Mouse (Mus musculus) liver, adult 2 months (tissue): ENCODE measurements at regions not wholly inside any gene's neighbourhood (a gene's known extent, or its start where the extent isn't known, plus 50 kb on each side); places are given as distances from the start of the nearest gene placed in this dataset.

Source experiments
- DNase-seq: peaks from one replicate; pipeline ENCODE4 v3.0.0-alpha.2; 2011; ENCODE audit warnings: low read depth, low spot score; ENCODE audit errors: extremely low read depth
- H3K27ac ChIP-seq: fragments of 200-500 bp; replicated peaks from 2 replicates; pipeline ENCODE4 v1.5.1; 2012; ENCODE audit warnings: low read depth, mild to moderate bottlenecking, control low read depth, inconsistent platforms, low read length; ENCODE audit not compliant: insufficient read depth
- H3K27me3 ChIP-seq: fragments of 200-500 bp; 2 replicates; pipeline ENCODE4 v1.6.1; 2012; ENCODE audit warnings: mild to moderate bottlenecking, moderate library complexity, low read length, inconsistent platforms; ENCODE audit not compliant: control insufficient read depth, insufficient read depth
- H3K36me3 ChIP-seq: fragments of 200-500 bp; 2 replicates; pipeline ENCODE4 v1.6.1; 2012; ENCODE audit warnings: low read length, inconsistent platforms; ENCODE audit not compliant: control insufficient read depth, insufficient read depth
- H3K4me1 ChIP-seq: fragments of 200-500 bp; 2 replicates; pipeline ENCODE4 v1.6.1; 2011; ENCODE audit warnings: low read length; ENCODE audit not compliant: control insufficient read depth, insufficient read depth
- H3K4me3 ChIP-seq: fragments of 200-500 bp; 2 replicates; pipeline ENCODE4 v1.5.1; 2011; ENCODE audit warnings: low read depth, mild to moderate bottlenecking, control low read depth, low read length, moderate library complexity; ENCODE audit not compliant: insufficient read depth
- H3K79me2 ChIP-seq: fragments of 200-500 bp; 2 replicates; pipeline ENCODE4 v1.6.1; 2012; ENCODE audit warnings: inconsistent platforms, mild to moderate bottlenecking, low read length, moderate library complexity; ENCODE audit not compliant: control insufficient read depth, insufficient read depth
- H3K9ac ChIP-seq: fragments of 200-500 bp; 2 replicates; pipeline ENCODE4 v1.6.1; 2012; ENCODE audit warnings: low read depth, mild to moderate bottlenecking, control low read depth, inconsistent platforms, low read length
- CTCF ChIP-seq: fragments of 200-500 bp; IDR thresholded peaks from 2 replicates; pipeline ENCODE4 v1.5.1; 2011; ENCODE audit warnings: low read depth, low read length, control low read depth
- POLR2A ChIP-seq: fragments of 200-500 bp; IDR thresholded peaks from 2 replicates; pipeline ENCODE4 v1.6.1; 2011; ENCODE audit warnings: low read length, control low read depth; ENCODE audit not compliant: insufficient read depth; ENCODE audit errors: extremely low read depth
- WGBS: fragments of 180-500 bp; shearing (Covaris S2); methylation state at CpG from one replicate; pipeline ENCODE4 v1.1.7; 2018; 5-methylcytosine and 5-hydroxymethylcytosine counted together

GRCm38 (mm10) chr5:106172162-106172561 lies 285.8 kb downstream of the Barhl2 start:
- H3K27me3 ChIP-seq, result no peaks in the 10 kb centered on the region
- H3K79me2 ChIP-seq, result no peaks in the 10 kb centered on the region
- no peaks in the 10 kb centered on the region for H3K36me3 ChIP-seq
- no peak overlapping the region for H3K4me3 ChIP-seq
- TF ChIP-seq POLR2A (no peak), CTCF (no peak)
- no peak for DNase-seq
- H3K4me1 ChIP-seq, result no peaks in the 10 kb centered on the region
- H3K27ac ChIP-seq, result no peak overlapping the region
- 18% methylated on average over 3 of the region's 3 CpGs for WGBS
- no peak overlapping the region for H3K9ac ChIP-seq

DNA sequence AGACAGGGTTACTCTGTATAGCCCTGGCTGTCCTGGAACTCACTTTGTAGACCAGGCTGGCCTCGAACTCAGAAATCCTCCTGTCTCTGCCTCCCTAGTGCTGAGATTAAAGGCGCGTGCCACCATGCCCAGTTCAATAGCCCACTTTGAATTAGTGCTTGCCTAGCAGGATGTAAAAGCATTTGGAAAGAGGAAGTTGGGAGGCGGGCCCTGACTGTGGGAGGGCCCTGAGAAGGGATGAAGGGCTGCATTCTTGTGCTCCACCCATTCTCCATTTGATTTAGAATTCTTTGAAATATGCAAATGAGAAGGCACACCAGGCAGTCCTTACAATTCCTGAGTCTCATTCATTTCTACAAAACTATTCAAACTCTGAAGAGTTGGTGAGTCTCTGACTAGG lies 287.6 kb downstream of the Barhl2 start:
- H3K36me3 ChIP-seq, result no peaks in the 10 kb centered on the region
- no peak for DNase-seq
- TF ChIP-seq POLR2A (no peak), CTCF (no peak)
- H3K4me1 ChIP-seq, result no peaks in the 10 kb centered on the region
- 90% methylated on average over 4 of the region's 4 CpGs for WGBS
- H3K9ac ChIP-seq, result no peak overlapping the region
- no peaks in the 10 kb centered on the region for H3K27me3 ChIP-seq
- no peaks in the 10 kb centered on the region for H3K79me2 ChIP-seq
- H3K27ac ChIP-seq, result no peak overlapping the region
- no peak overlapping the region for H3K4me3 ChIP-seq

DNA sequence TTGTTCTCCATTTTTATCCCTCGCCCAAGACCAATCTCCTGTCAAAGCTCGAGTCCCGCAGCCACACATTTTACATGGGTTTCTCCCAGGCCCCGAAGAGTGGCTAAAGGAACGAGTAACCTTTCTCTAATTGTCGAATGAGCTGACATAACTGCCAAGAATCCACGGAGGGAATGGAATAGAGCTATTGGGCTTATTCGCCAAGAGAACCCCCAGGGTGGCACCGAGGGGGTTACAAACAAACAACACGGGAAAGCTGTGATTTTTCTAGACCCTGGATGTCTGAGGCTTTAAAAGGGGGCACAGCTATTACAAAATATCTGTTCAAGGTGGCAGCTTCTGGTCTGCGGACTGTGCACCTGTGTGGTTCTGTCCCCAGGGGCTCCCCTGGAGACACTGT lies 290.4 kb downstream of the Barhl2 start:
- Histone ChIP-seq H3K4me1 (no peaks in the 10 kb centered on the region), H3K4me3 (no peak overlapping the region), H3K79me2 (no peaks in the 10 kb centered on the region), H3K27ac (no peak overlapping the region), H3K9ac (no peak overlapping the region), H3K27me3 (no peaks in the 10 kb centered on the region), H3K36me3 (no peaks in the 10 kb centered on the region)
- 82% methylated on average over 11 of the region's 11 CpGs for WGBS
- TF ChIP-seq CTCF (no peak), POLR2A (no peak)
- no peak for DNase-seq

DNA sequence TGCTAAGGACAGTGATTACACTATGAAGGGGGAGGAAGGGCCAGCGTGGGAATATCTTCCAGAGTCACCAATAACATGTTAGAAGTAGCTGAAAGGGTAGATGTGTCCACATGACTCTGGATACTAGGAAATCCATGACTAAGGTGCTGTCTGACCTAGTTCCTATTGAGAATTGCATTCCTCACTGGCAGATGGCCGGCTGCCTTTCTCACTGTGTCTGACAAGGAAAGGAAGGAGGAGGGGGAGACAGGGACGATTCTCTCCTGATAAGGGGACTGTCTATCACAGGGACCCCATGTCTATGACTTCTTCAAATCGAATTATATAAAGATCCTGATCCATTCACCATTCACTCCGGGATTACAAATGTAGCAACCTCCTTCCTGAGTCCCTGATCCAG lies 289.9 kb downstream of the Zfp326 start:
- H3K4me1 ChIP-seq, result no peaks in the 10 kb centered on the region
- H3K27ac ChIP-seq, result no peak overlapping the region
- no peak overlapping the region for H3K9ac ChIP-seq
- no peaks in the 10 kb centered on the region for H3K27me3 ChIP-seq
- WGBS, result 62% methylated on average over 5 of the region's 5 CpGs
- no peak overlapping the region for H3K4me3 ChIP-seq
- TF ChIP-seq CTCF (no peak), POLR2A (no peak)
- H3K36me3 ChIP-seq, result no peaks in the 10 kb centered on the region
- no peak for DNase-seq
- H3K79me2 ChIP-seq, result no peaks in the 10 kb centered on the region

DNA sequence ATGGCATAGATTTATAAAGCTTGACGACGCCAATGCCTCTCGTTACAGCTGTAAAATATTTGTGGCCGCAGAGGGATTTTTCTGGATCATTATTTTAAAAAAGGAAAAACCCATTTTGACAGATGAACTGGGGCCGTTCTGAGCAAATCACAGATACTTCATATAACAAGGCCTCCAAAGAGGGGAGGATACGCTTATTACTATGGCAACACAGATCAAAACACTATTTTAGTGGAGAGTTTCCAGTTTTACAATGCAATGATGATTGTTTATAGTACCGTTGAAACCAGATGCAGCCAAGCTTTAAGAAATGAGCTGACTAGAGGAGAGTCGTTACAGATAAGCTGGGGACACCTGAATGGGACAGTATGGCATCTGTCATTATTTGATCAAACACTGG lies 287.8 kb downstream of the Zfp326 start:
- no peak overlapping the region for H3K4me3 ChIP-seq
- H3K9ac ChIP-seq, result no peak overlapping the region
- TF ChIP-seq POLR2A, result no peak
- TF ChIP-seq CTCF, result no peak
- H3K27ac ChIP-seq, result no peak overlapping the region
- no peaks in the 10 kb centered on the region for H3K79me2 ChIP-seq
- H3K36me3 ChIP-seq, result no peaks in the 10 kb centered on the region
- H3K4me1 ChIP-seq, result no peaks in the 10 kb centered on the region
- H3K27me3 ChIP-seq, result no peaks in the 10 kb centered on the region
- WGBS, result 89% methylated on average over 8 of the region's 8 CpGs
- no peak for DNase-seq

DNA sequence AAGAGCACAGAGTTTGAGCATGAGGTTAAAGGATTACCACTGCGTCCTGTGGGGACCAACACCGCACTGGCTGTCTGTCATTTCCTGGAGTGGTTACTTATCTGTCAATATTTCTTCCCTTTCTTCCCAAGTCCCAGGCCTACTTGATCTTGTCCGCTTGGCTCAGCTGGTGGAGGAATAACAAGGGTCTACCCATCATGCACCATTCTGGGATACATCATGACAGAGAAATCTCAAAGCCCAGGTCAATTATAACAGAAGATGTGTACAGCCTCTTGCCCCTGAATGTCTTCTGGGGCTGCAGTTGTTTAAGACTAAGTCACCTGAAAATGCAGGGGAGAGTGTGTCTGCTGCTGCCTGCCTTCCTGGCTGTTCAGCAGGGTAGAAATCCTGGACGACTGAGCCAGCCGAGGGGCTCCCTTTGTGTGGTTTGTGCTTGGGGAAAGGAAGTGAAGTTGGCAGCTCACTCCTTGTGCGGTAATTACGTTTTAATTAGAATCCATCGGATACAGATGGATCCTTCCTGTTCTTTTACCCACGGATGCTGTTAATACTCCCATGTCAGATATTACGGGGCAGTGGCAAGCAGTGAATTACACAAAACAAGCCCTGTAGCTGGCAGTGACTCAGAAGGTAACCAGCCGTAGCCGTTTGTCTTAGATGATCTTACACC lies 286.8 kb downstream of the Zfp326 start:
- H3K79me2 ChIP-seq, result no peaks in the 10 kb centered on the region
- H3K4me1 ChIP-seq, result no peaks in the 10 kb centered on the region
- no peaks in the 10 kb centered on the region for H3K27me3 ChIP-seq
- H3K36me3 ChIP-seq, result no peaks in the 10 kb centered on the region
- DNase-seq, result no peak
- H3K27ac ChIP-seq, result no peak overlapping the region
- H3K9ac ChIP-seq, result no peak overlapping the region
- no peak overlapping the region for H3K4me3 ChIP-seq
- WGBS, result 57% methylated on average over 12 of the region's 12 CpGs
- TF ChIP-seq POLR2A, result no peak
- TF ChIP-seq CTCF, result no peak
